Mouse (Mus musculus) frontal cortex, postnatal 14 days (tissue): ENCODE measurements around the gene Olfr331.
"Not testable (repeated sequence)": the region's sequence is repeated elsewhere in the genome, so short reads cannot be mapped to it uniquely, and the experiment has no call there.

Source experiments
- DNase-seq, 2 experiments: peaks; one replicate each; pipeline ENCODE4 v3.0.0; 2022; ENCODE audit warnings: low spot score in 2 of 2

Olfr331 gene

DNA sequence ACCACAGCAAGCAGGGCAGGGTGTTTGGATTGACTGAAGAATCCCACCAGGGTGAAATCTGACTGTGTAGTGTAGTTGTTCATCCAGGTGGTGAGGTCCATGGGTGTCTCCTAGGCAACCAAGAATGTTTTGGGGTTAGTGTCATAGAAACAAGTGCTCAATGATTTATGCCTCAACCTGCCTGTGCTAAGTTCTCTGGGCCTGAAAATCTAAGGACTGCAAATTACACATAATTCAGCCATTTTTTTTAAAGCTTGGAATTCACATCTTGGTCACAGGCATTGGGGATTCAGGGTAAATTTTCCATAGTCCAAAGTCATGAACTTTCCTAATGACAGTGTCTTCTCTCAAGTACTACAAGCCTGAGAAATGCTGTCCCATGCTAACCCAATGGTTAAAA lies at the start of gene Olfr331:
Gene Olfr331 (minus strand): TSS at position 101 of the 400 bp plus-strand sequence.
- not testable (repeated sequence) for DNase-seq

DNA sequence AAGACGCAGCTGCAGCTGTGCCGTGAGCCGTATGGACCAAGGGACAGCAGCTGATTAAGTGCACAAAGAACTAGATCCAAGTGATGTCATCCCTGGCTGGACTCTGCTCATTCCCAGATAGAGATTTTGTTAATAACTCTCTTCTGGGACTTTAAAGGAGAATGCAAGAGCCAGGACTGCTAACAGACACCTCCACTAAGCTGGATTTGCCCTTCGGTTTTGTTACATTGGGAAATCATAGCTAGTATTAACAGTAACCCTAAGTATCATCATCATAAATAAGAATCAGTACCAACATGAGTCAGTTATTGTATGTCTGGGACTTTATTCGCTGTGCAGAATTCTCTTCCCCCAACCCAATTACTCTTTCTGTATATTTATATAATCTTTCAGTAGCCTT lies 44.0 kb upstream of the Olfr331 start, which contains the start of gene Olfr329-ps:
Gene Olfr329-ps (minus strand): TSS at position 101 of the 400 bp plus-strand sequence.
- no peak for DNase-seq

DNA sequence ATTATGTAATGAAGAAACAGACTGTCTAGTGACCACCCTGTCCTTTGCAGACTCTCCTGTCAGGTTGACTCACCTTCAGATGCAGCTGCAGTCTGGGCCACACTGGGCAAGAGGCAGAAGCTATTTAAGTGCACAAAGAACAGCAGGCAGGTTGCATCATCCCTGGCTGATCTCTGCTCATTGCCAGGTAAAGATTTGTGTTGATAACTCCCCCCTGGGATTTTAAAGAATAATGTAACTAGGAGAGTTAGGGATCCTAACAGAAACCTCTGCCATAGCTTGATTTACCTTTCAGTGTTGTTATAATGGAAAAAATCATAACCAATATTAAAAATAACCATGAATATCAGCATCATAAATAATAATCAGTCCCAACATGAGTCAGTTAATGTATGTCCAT lies 32.4 kb upstream of the Olfr331 start, which contains the start of gene Olfr330:
Gene Olfr330 (minus strand): TSS at position 101 of the 400 bp plus-strand sequence.
- not testable (repeated sequence) for DNase-seq

DNA sequence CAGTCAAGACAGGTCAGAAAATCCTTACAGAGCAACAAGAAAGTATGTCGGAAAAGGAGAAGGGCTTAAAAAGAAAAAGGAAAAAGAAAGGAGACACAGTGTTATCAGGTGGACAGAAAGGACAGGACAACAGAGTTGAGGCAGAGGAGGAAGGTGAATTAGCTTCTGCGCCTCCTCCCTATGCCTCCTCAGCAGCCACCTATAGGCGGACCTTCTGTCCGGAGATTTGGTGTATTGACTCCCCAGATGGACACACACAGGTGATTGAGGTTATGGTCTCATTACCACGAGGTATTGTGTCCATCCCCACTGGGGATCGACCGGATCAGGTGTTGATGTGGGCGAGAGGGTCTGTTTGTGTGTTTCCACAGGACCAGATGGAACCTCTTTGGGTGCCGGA lies 17.4 kb upstream of the Olfr331 start:
- peak; percentile 5 to 12 for DNase-seq

DNA sequence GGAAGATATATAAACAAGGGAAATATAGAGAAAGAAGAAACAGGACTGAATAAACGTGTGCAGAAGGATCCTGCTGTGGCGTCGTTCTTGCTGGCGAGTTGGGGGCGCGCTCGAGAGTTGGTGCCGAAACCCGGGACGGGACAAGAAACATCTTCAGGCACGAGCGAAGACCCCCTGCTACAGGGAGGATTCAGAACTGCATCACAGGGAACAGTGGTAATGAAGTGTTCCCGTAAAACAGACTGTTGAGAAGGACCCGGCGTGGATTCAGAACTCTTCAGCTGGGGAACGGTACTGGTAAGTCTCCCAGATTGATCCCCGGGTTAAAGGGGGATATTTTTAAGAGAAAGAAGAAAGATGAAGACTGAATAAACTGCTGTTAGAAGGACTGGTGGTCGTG lies 16.5 kb upstream of the Olfr331 start:
- DNase-seq, result peak; percentile 62 to 64

DNA sequence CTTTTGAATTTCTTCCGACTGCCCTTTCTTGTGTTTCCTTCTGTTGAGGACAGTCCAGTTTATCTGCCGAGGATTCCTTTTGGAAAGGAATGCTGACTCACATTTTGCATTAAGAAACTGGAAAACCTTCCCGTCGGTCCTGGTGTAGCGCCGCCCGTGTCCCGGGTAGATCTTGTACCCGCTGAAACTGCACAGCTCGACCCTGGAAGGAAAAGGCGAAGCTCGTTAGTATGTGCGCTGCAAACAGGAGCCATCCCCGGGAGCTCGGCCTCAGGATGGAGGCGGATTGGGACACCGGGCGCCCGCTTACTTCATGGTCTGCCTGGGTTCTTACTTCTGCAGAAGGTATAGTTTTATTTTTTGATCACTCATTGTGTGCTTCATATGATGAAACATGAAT lies 6.7 kb upstream of the Olfr331 start:
- not testable (repeated sequence) for DNase-seq

DNA sequence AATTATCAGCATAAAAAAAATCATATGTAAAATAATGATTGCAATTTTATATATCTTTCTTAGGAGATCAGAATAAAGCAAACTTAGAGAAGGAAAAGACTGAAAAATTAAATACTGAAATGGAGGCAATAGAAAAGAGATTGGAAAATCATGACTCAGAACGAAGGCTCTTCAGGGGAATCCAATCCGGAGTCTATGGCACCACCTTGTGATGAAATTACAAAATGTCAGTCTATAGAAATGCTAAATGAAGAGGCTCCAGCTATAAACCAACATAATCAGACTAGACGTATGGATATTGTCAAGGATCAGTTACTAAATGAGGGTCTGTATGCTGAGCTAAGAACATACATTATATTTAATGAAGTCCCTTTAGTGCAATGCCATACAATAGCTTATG lies 3.1 kb downstream of the Olfr331 start:
- no peak for DNase-seq

DNA sequence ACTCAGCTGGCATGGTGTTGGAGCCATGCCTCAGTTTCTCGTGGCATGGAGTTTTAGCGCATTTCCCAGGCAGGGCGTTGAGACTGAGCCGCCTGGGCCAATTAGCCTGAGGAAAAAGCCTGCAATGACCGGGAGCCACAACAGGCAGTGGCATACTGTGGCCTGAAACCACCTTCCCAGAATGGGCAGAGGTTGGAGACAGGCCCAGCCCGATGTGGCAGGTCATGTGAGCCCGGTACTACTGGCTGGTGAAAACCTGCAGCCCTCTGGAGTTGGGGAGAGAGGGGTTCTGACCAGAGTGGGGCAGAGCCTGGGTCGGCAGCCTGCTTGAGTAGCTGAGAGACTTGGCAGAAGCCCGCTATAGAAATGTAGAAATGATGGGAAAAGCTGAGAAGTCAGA lies 3.6 kb downstream of the Olfr331 start:
- DNase-seq, result no peak

DNA sequence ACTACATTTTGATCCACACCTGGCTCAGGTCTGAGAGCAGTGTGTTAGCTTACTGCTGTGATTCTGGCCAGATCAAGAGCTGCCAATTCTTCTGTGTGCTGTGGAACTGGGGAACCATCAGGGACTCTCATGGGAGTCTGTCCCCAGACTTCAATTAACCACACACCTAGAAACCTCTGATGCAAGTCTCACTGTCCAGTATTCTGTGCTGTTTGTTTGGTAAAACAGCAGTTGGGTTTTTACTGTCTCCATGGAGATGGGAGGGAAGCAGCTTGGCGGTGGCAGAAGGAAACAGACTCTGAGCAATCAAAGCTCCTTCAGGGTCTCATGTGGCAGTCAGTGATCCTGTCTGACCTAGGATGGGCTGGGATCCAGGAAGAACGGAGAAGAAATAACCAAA lies 9.9 kb downstream of the Olfr331 start, which contains the start of gene Olfr332:
Gene Olfr332 (minus strand): TSS at position 101 of the 400 bp plus-strand sequence.
- DNase-seq, result no peak

DNA sequence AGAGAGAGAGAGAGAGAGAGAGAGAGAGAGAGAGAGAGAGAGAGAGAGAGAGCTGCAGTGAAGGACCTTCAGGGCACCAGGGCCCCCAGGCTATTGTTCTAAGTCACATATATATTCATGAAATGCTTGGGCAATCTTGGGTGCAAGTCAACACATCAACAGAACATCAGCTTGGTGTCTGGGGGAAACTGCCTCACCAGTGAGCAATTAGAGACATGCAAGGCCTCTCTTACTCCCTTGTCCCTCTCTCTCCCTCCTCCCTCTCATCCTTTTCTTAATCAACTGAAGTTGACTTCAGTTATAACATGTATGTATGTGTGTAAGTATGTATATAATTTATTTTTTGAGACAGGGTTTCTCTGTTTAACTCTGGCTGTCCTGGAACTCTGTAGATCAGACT lies 40.2 kb downstream of the Olfr331 start, which contains the start of gene Olfr30:
Gene Olfr30 (minus strand): TSS at position 101 of the 400 bp plus-strand sequence.
- DNase-seq, result no peak

DNA sequence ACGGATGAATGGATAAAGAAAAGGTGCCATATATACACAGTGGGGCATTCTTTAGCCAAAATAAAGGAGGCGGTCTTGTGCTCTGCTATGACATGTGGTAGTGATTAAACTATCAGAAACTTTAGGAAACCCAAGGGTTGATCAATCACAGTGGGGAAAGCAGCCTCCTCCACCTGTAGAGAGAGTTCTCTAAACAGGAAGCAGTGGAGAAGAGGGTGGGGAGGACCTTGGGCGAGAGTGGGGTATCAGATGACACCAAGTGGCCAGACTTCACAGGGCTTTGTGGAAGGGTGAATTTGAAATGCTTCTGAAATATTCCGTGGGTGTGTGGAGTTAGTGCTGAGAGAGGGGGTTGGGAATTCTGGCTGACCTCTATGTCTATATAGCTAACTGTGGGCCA lies 48.8 kb downstream of the Olfr331 start:
- DNase-seq, result no peak

DNA sequence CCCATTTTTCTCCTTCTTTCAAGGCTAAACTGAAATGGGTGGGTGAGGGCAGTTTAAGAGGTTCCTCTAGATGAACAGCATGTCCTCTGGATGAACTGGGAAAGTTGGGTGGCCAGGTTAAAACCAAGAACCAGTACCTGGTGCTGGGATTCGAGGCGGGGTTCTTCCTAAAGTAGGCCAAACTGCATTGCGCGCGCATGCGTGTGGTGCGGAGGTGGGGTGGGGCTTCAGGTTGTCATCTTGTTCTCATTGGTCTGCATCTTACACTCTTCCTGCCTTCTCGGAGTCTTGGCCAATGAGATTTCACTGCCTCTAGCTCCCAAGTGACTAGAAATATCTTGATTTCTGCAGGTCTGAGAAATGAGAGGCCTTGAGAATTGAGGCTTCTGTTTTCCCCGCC lies 49.6 kb downstream of the Olfr331 start, which contains the start of gene Lypd9:
Gene Lypd9 (minus strand): TSS at position 165 of the 400 bp plus-strand sequence.
- no peak for DNase-seq
